Mouse (Mus musculus) ovary, postnatal 14 days (tissue): ENCODE measurements around the gene Khdc1a.
"Not testable (repeated sequence)": the region's sequence is repeated elsewhere in the genome, so short reads cannot be mapped to it uniquely, and the experiment has no call there.

Source experiments
- DNase-seq: peaks from one replicate; pipeline ENCODE4 v3.0.0; 2022; ENCODE audit warnings: low spot score

The Khdc1a gene

GRCm38 (mm10) chr1:21349341-21349740 is at the start of gene Khdc1a:
Gene Khdc1a (plus strand): TSS chr1:21349641.
- no peak for DNase-seq

- no peak for DNase-seq
Measured at GRCm38 (mm10) chr1:21299826-21300225, 49.6 kb upstream of the Khdc1a start.

DNA sequence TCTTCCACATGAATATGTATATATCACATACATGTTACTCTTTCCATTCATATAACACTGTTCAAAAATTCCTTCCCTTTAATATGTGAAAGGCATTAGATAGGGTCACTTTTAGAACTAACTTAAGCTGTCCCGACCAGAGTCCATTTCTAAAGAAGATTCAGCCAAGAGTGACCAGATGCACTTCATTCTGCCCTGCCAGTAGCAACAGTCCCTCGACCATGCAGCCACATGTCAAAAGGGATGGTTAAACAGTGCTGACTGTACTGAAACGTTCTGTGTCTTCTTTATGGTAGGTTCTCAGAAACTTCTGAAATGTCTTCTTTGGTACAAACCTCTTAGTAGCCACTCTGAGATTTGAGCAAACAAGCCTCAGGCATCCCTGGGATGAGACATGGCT is 47.8 kb upstream of the Khdc1a start:
- no peak for DNase-seq

DNA sequence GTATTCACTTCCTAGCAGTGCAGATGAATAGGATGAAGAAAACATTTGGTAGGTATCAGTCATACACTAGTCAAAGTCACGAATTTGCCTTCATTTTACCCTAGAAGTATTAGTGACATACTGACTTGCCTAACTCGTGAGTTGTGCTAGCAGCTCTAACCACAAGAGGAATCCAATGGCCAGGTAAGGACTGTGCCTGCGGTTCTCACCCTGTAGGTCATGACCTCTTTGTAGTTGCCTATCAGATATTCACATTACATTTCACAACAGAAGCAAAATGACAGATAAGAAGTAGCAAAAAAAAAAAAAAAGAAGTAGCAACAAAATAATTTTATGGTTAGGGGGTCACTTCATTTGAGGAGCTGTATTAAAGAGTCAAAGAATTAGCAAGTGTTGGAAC is 45.3 kb upstream of the Khdc1a start:
- DNase-seq = no peak

DNA sequence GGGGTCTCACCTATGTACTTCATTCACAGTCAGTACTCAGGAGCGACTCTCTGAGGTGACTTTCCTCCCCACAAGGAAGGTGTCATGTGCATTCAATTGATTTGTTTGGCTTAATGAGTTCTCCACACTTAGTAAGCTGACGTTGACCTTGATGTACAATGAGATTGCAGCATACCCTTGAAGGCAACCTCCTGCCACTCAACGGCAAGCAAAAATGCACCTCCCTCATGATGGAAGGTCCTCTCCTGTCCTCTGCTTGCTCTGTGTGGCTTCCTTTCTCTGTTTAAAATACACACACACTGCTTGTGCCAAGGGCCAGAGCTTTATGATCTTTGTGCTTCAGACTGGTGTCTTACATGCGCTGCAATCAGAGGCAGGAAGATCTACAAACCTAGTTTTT is 44.8 kb upstream of the Khdc1a start:
- no peak for DNase-seq

DNA sequence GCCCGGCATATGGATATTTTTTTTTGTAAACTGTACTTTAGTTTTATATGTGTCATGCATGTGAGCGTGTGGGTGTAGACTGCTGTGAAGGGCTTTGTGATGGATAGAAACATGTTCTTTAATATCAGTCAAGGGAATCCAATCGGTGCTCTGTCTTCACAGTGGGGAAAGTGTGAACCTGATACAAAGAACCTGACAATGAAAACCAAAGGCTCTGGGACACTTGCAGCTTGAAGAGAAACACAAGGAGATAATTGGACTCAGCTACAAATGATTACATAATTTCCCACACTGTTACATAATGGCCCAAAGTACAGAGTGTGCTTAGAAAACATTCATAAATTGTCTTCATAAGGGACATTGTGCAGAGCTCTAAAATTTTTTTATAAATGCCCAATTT is 44.0 kb upstream of the Khdc1a start:
- DNase-seq = no peak

DNA sequence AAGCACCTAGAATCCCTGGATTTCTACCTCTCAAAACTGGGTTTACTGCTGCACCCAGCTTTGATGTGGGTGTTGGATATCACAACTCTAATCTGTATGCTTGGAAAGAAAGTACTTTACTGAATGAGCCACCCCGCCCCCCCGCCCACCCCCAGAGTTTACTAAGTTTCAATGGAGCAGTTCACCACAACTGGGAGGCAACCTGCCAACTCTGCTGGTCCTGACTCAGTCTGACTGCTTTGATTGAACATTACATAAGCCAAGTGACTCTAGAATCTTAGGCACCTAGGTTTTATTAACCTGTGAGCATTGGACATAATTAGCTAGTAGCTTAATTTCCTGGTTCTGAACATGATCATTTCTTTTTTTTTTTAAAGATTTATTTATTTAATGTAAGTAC is 35.1 kb upstream of the Khdc1a start:
- no peak for DNase-seq

DNA sequence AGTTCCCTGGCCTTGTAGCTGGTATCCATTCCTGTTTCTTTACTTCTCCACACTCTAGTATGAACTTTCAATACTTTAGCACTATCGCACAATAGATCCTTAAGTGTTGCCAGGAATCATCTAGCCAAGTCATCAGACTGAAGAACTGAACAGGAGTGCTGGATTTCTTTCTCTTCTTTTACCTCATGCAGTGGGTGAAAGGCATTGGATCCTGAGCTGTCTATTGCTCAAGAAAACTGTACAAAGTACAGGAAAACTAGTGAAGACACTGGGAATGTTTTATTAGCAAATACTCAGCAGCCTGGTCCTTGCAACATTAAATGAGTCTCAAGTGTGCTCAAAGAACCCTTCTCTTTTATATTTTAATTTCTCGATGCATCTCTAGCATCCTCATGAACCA is 33.7 kb upstream of the Khdc1a start:
- no peak for DNase-seq

DNA sequence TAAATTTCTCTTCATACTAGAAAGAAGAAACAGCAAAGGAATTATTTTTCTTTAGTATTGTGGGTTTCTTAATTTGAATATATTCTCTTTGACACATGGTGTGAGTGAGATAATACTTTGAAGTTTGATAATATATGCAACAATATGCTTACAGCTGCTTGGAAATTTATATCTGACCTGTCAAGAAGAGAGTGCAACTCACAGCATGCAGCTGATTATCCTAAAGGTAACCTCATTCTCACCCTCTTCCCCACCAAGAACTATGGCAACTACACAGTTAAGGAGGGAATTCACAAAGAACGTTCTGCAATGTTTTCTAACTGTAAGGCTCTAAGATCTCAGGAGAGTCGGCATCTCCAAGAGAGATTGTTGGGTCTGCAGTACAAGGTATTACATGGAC is 33.1 kb upstream of the Khdc1a start:
- no peak for DNase-seq

DNA sequence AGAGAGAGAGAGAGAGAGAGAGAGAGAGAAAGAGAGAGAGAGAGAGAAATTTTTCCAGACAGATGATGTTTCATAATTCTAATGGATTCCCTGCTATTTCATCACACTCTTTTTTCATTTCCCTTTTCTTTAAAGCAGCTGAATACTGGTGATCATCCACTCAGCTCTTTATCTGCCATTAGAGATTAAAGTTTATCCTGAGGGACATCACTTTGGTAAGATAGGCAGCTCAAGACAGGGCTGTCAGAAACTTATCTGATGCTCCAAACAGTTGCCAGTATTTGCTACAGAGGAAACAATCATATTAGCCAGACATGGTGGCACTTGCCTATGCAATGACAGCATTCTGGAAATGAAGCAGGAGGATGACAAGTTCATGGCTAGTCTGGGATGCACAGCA is 31.2 kb upstream of the Khdc1a start:
- DNase-seq = no peak

DNA sequence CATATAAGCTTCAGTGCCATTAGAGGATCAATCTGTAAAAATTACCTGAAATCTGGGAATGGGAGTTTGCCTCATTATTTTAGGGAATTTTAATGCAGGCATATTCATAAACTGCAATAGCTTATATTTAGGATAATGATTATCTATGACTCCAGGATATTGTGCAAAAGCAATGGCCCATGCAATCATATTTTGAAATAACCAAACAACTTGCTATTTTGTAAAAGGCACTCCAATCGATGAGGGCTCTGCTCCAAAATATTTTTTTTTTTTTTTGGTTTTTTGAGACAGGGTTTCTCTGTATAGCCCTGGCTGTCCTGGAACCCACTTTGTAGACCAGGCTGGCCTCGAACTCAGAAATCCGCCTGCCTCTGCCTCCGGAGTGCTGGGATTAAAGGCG is 29.2 kb upstream of the Khdc1a start:
- DNase-seq = not testable (repeated sequence)

GRCm38 (mm10) chr1:21321656-21322055 is 27.8 kb upstream of the Khdc1a start:
- no peak for DNase-seq

DNA sequence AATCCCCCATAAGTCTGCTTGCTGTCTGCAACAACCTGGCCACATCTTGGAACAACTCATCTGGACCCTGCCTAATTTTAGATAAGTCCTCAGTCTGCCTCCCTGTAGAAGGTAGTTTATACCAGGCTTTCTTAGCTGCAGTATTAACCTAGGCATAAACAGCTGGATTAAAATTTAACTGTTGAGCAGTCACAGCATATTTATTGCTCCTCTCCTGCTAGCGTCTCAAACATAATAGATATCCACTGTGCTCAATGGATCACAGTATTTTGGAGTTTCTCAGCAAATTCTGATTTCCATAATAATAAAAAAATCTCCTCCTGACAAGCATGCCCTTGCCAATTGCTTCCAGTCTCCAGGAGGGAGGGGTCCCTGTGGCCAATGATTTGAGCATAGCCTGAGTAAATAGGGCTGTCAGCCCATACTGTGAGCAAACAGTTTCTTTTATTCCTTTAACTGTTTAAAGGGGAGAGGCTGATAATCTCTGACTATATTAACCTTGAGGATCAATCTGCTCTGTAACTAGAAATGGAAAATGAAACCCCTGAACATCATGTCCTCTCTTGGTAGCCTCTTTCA is 25.4 kb upstream of the Khdc1a start:
- no peak for DNase-seq

DNA sequence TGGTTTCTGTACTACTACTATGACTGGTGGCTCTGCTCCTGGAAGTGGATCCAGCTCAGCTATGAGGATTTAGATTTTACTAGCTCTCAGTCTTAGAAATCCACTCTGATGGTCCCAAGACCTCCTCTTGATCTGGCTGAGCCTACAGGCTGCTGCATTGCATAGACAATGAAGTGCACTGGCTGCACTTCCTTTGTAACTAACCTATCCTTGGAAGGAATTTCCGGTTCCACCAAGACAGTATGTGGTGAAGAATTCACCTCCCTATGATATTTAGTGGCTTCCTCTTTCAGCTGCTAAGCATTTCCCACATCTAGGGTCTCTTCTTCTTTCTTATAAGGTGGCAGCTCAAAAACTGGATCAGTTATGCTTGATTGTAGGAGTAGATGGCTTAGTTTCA is 24.8 kb upstream of the Khdc1a start:
- DNase-seq = no peak

DNA sequence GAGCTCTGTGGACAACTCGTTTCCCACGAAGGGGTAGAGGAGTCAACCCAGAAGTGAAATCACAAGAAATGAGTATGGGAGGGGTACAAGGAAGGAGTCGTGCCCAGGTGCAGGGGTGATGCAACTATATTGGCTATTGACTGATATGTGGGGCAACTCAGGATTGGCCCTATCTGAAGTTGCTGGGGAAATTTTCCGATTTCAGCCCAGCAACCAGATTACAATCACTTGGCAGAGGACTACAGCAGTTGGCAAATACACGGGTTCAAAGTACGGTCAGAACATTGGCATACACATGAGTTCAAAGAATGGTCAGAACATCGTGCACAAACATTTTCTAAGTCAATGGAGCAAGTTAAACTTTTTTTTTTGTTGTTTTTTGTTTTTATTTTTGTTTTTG is 22.7 kb upstream of the Khdc1a start:
- DNase-seq = no peak

GRCm38 (mm10) chr1:21331161-21331560 is 18.3 kb upstream of the Khdc1a start:
- not testable (repeated sequence) for DNase-seq

DNA sequence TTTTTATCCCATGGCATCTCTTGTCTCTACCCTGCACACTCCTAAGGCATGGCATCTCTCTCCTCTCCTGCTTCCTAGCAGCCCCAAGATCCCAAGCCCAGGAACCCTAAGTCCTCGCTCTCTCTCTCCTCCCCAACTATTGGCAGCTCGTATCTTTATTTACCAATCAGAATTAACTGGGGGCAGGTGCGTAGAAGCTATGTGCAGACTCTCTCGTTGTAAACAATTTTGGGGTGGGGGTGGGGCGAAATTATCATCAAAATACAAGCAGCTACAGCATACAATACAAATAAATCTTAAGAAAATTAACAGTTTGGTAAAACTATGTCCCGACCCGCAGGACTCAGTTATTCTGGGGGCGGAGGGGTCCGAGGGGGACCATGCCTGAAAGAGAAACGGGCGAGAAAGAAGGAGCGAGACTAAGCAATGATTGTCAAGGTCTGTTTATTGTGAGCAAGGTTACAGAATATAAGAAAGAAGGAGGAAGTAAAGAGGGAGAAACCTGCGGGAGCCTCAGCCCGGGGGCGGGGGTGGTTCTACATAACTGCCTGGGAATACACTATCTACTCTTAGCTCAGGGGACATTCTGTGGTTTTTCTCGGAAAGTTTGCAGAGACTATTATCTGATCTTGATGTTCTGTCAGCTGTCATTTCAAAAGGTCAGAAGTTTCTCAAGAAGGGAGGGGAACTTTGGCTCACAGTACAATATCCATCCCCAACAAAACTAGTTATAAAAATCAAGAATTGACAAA is 16.0 kb upstream of the Khdc1a start:
- no peak for DNase-seq

- DNase-seq = no peak
Measured at GRCm38 (mm10) chr1:21335836-21336235, 13.6 kb upstream of the Khdc1a start.

DNA sequence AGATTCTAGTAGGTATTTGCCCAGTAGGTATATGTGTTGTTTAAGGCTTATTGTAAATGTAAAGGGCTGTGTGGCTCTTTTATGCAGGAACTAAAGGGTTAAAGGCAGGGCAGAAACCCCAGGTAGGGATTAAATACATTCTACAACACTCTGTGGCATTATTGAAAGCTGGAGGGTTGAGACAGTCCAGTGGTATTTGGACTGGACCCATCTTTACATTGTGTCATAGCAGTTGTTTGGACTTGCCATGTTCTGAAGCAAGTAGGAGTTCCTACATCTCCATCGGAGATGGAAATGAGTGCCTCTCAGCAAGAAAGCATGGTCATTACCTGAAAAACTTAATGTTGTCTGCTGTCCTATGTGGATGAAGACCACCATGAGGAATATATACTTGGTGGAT is 8.7 kb upstream of the Khdc1a start:
- no peak for DNase-seq

DNA sequence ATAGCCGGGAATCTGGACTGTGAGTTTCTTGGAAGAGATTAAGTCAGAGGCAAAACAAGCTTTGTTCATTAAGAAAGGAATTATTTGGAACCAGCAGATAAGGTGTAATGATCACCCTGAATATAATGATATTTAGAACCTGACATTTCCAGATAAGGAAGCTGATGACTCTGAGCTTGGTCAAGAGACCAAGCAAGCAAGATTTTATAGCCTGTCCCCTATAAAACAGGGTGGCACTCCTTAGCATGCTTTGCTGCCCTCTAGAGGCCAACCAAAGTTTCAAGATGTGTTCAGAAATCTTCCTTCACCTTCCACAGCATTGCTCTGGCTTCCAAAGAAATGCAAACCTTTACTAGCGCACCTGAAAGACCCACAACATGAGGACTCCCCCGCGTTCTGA is 5.2 kb upstream of the Khdc1a start:
- peak; percentile 37 for DNase-seq

- DNase-seq = not testable (repeated sequence)
Measured at GRCm38 (mm10) chr1:21344752-21345151, 4.7 kb upstream of the Khdc1a start.

DNA sequence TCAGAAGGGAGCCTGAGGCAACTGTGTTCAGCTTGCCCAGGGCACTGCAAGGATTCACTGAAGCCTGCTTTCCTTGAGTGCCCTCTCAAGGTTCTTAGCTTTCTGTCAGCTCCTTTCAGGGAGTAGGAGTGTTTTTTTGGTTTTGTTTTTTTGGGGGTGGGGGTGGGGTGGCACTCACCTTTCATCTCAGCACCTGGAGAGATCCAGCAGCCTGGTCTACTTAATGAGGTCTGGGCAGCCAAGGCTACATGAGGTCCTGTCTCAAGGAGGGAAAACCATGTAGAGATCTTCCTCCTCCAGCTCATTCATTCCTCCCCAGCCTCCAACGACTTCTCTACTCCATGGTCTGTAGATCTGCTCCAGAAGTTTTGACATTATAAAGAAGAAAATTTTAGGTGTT is 18.6 kb downstream of the Khdc1a start, which contains the start of gene Khdc1c:
TSS of gene Khdc1c (plus strand) at position 301 of the 400 bp plus-strand sequence.
- not testable (repeated sequence) for DNase-seq

- no peak for DNase-seq
Measured at GRCm38 (mm10) chr1:21383256-21383655, 33.8 kb downstream of the Khdc1a start, which contains the start of gene Khdc1b. Gene Khdc1b (plus strand): TSS chr1:21383556.

GRCm38 (mm10) chr1:21391138-21391671 is 41.8 kb downstream of the Khdc1a start:
- no peak for DNase-seq
